Mouse (Mus musculus) midbrain, postnatal 0 days (tissue): ENCODE measurements around the gene Gm20547. TPM values are rescaled to one million over a fixed set of nuclear protein-coding genes. Genes with fewer than 3 reads are reported as not detected.

Source experiments
- ATAC-seq: fragments of 200-750 bp; cut with Nextera tagmentation; 2 replicates; pipeline ENCODE4 v1.8.0; 2017; ENCODE audit warnings: moderate number of reproducible peaks, mild to moderate bottlenecking, moderate TSS enrichment, moderate library complexity; ENCODE audit not compliant: low FRiP score
- DNase-seq: peaks from one replicate; pipeline ENCODE4 v3.0.0-alpha.2; 2015; ENCODE audit warnings: low spot score
- H3K27ac ChIP-seq: fragments of 300-500 bp; sonication (generic); 2 replicates; pipeline ENCODE4 v1.5.1; 2014; ENCODE audit warnings: low read depth, mild to moderate bottlenecking, low read length, mixed read lengths
- H3K27me3 ChIP-seq: fragments of 300-500 bp; sonication (generic); 2 replicates; pipeline ENCODE4 v1.6.1; 2014; ENCODE audit warnings: low read length, control low read depth, mixed read lengths; ENCODE audit not compliant: insufficient read depth
- H3K36me3 ChIP-seq: fragments of 300-500 bp; sonication (generic); 2 replicates; pipeline ENCODE4 v1.6.1; 2014; ENCODE audit warnings: low read length, control low read depth, mixed read lengths; ENCODE audit not compliant: insufficient read depth
- H3K4me1 ChIP-seq: fragments of 300-500 bp; sonication (generic); 2 replicates; pipeline ENCODE4 v1.6.1; 2014; ENCODE audit warnings: mild to moderate bottlenecking, control low read depth, antibody characterized with exemption, low read length, mixed read lengths; ENCODE audit not compliant: insufficient read depth
- H3K4me2 ChIP-seq: fragments of 300-500 bp; sonication (generic); 2 replicates; pipeline ENCODE4 v1.6.1; 2014; ENCODE audit warnings: low read depth, mild to moderate bottlenecking, low read length, mixed read lengths; ENCODE audit not compliant: poor library complexity, severe bottlenecking
- H3K4me3 ChIP-seq: fragments of 300-500 bp; sonication (generic); 2 replicates; pipeline ENCODE4 v1.5.1; 2014; ENCODE audit warnings: low read depth, mild to moderate bottlenecking, low read length, moderate library complexity
- H3K9ac ChIP-seq: fragments of 300-500 bp; sonication (generic); replicated peaks from 2 replicates; pipeline ENCODE4 v1.6.1; 2014; ENCODE audit warnings: mild to moderate bottlenecking, low read length, moderate library complexity, mixed read lengths; ENCODE audit not compliant: poor library complexity, severe bottlenecking
- H3K9me3 ChIP-seq: fragments of 300-500 bp; sonication (generic); 2 replicates; pipeline ENCODE4 v1.6.1; 2016; ENCODE audit warnings: low read length, control low read depth
- CTCF ChIP-seq: IDR thresholded peaks from 2 replicates; pipeline ENCODE4 v1.5.1; 2016; ENCODE audit warnings: antibody characterized with exemption, mild to moderate bottlenecking
- WGBS: fragments of 180-500 bp; shearing (Covaris S2); extraction: QIAGEN DNeasy Blood & Tissue Kit; methylation state at CpG from one replicate; pipeline ENCODE4 v1.1.7; 2014; 5-methylcytosine and 5-hydroxymethylcytosine counted together
- polyA plus RNA-seq: library from polyadenylated mRNA; unstranded; fragments of >200 nt; fragmentation: Nextera tagmentation; extraction: Ambion mirVana; gene quantifications from 2 replicates; pipeline ENCODE4 v1.2.1, GENCODE M21; 2015
- total RNA-seq: library from RNA; depleted of rRNA; stranded (reverse); fragments of >200 nt; gene quantifications from 2 replicates; pipeline ENCODE4 v1.2.3, GENCODE M21; 2014

Gm20547 gene
- total and polyA plus RNA-seq, 2 experiments from 2014 or later = 0.10 TPM; not detected in 1

DNA sequence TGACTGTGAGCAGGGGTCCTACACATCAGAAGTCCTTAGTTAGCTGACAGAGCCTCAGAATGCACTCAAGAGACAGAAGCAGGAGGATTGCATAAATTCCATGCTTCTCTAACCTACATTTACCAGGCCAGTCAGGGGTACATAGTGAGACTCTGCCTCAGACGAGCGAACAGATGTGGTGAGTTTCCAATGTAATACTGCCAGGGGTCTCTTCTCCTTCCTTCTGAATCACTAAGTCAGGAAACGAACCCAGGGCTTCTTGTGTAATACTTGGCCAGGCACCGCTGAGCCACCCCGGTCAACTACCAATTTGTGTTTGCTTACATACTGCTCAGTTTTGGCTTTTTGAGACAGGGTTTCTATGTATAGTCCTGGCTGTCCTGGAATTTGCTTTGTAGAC is 6.1 kb upstream of the Gm20547 start:
- no peaks in the 10 kb centered on the region for H3K9me3 ChIP-seq
- WGBS = 90% methylated on average over 5 of the region's 5 CpGs
- H3K36me3 ChIP-seq = no peaks in the 10 kb centered on the region
- TF ChIP-seq CTCF = no peak
- H3K4me1 ChIP-seq = no peaks in the 10 kb centered on the region
- H3K27ac ChIP-seq = no peak overlapping the region
- H3K4me3 ChIP-seq = no peak overlapping the region
- no peak overlapping the region for H3K4me2 ChIP-seq
- H3K27me3 ChIP-seq = no peaks in the 10 kb centered on the region
- no peak for ATAC-seq
- no peak overlapping the region for H3K9ac ChIP-seq
- no peak for DNase-seq

DNA sequence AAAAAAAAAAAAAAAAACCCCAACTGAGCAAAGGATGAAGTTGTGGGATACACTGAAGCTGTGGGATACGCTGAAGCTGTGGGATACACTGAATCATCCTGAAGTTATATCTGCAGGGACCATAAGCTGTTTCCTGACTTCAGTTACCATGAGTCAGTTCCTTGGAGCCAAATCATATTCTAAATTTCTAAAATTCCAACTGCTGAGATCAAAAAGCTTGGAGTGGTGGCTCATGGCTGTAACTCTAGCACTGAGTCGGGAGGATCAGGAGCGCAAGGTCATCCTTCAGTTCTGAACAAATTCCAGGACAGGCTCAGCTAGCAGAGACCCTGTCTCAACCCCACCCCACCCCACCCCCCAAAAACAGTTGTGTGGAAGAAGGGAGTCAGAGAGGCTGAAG is 3.8 kb upstream of the Gm20547 start:
- H3K27me3 ChIP-seq = 0 out of 2 replicates have a peak, but pooled peaks cover 6% of the 10 kb centered on the region
- no peak overlapping the region for H3K27ac ChIP-seq
- no peak overlapping the region for H3K9ac ChIP-seq
- no peaks in the 10 kb centered on the region for H3K9me3 ChIP-seq
- no peaks in the 10 kb centered on the region for H3K36me3 ChIP-seq
- no peak for TF ChIP-seq CTCF
- H3K4me2 ChIP-seq = no peak overlapping the region
- WGBS = 85% methylated on average over 3 of the region's 3 CpGs
- no peak overlapping the region for H3K4me3 ChIP-seq
- no peak for DNase-seq
- no peak for ATAC-seq
- no peaks in the 10 kb centered on the region for H3K4me1 ChIP-seq

DNA sequence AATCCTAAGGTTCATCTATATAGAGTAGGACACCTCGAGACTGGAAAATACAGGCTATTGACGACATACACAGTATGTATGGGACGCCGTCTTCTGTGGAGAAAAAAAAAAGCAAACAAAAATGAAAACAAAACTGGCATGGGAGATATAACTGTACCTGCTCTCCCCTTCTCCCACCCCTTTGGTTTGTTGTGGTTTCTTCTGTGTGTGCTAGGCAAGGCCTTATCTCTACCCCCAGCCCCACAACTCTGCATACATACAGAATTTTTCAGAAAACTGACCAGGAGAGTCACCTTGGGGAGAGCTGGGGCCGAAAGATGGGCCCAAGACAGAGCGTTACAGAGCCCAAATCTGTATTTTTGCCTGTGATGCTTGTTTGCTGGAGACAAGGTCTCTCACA is 2.9 kb upstream of the Gm20547 start:
- WGBS = 87% methylated on average over 6 of the region's 6 CpGs
- Histone ChIP-seq H3K4me3 (no peak overlapping the region), H3K4me1 (no peaks in the 10 kb centered on the region), H3K9ac (no peak overlapping the region), H3K27me3 (0 out of 2 replicates have a peak, but pooled peaks cover 6% of the 10 kb centered on the region), H3K27ac (no peak overlapping the region), H3K9me3 (no peaks in the 10 kb centered on the region), H3K4me2 (no peak overlapping the region), H3K36me3 (no peaks in the 10 kb centered on the region)
- ATAC-seq = no peak
- no peak for DNase-seq
- TF ChIP-seq CTCF = no peak

DNA sequence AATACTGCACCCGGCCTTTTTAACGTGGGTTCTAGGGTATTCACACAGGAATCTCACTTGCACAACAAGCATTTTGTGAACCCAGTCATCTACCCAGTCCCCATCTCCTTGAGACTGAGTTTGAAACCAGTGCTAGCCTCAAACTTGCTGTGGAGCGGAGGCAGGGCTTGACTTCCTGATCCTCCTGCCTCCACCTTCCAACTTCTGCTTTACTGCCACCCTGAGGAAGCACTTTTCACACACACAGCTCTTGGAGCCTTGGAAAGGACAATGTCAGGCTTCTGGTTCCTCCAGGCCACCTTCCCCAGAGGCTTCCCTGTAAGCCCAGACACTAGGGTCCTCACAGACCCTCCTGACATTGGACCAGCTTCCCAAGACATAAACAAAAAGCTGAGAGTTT is 1.5 kb upstream of the Gm20547 start:
- no peaks in the 10 kb centered on the region for H3K4me1 ChIP-seq
- 0 out of 2 replicates have a peak, but pooled peaks cover 6% of the 10 kb centered on the region for H3K27me3 ChIP-seq
- no peak overlapping the region for H3K9ac ChIP-seq
- WGBS = 65% methylated on average over 3 of the region's 3 CpGs
- H3K4me3 ChIP-seq = no peak overlapping the region
- H3K27ac ChIP-seq = no peak overlapping the region
- ATAC-seq = no peak
- H3K4me2 ChIP-seq = no peak overlapping the region
- DNase-seq = no peak
- no peak for TF ChIP-seq CTCF
- H3K9me3 ChIP-seq = no peaks in the 10 kb centered on the region
- no peaks in the 10 kb centered on the region for H3K36me3 ChIP-seq

DNA sequence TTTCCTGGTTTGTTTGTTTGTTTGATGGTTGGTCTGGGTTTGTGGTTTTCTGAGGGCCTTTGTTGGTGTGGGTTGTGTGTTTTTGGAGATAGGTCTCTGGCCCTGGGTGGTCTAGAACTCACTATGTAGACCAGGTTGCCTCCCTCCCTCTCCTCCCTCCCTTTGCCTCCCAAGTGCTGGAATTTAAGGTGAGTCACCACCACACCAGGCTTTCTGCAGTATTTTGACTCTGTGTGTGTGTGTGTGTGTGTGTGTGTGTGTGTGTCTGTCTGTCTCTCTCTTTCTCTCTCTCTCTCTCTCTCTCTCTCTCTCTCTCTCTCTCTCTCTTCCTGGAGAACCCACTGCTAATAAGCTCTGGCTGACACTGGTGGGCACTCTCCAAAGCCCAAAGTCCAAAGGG is 676 bp downstream of the Gm20547 start:
- H3K4me2 ChIP-seq = no peak overlapping the region
- H3K27me3 ChIP-seq = 0 out of 2 replicates have a peak, but pooled peaks cover 6% of the 10 kb centered on the region
- no peak for ATAC-seq
- no peak overlapping the region for H3K4me3 ChIP-seq
- H3K27ac ChIP-seq = no peak overlapping the region
- H3K9ac ChIP-seq = no peak overlapping the region
- no peak for TF ChIP-seq CTCF
- DNase-seq = no peak
- H3K36me3 ChIP-seq = no peaks in the 10 kb centered on the region
- H3K4me1 ChIP-seq = no peaks in the 10 kb centered on the region
- H3K9me3 ChIP-seq = no peaks in the 10 kb centered on the region

DNA sequence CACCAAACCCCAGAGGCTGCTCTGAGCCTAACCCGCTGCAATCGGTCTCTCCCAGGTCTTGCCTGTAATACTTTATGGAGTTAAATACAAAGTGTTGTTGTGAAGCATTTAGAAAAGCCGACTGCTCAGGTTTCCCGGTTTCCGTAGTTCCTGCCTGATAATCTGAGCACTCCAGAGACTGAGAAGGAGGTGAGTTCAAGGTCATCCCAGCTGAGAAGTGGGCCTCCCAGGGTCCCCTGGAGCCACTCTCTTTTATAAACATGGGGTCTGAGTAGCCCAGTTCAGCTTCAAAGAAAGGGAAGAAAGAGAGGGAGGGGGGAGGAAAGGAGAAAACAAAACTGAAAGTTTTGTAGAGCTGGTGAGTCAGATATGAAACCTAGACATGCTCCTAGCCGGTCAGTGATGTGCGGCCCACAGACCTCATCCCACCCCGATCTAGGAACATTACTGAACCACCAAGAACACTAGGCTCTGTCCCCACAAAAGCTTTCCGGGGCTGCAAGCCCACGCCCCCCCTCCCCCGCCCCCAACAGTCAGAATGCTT is 2.4 kb downstream of the Gm20547 start, which contains the start of gene Zbtb12:
Gene Zbtb12 (plus strand): TSS at position 148 of the 544 bp plus-strand sequence.
- 71% methylated on average over 11 of the region's 11 CpGs for WGBS

More for the DNA sequence above, 2.4 kb downstream of the Gm20547 start, which contains the start of gene Zbtb12:
- no peaks in the 10 kb centered on the region for H3K9me3 ChIP-seq
- H3K4me2 ChIP-seq = no peak within 1 kb of the TSS
- no peak for ATAC-seq
- H3K36me3 ChIP-seq = no peaks in the 10 kb centered on the region
- DNase-seq = no peak
- no peak for TF ChIP-seq CTCF
- no peak within 1 kb of the TSS for H3K27ac ChIP-seq
- H3K9ac ChIP-seq = no peak within 1 kb of the TSS
- H3K27me3 ChIP-seq = 0 out of 2 replicates have a peak, but pooled peaks cover 6% of the 10 kb centered on the region
- H3K4me1 ChIP-seq = no peaks in the 10 kb centered on the region
- no peak within 1 kb of the TSS for H3K4me3 ChIP-seq
